Mouse (Mus musculus) kidney, adult 18-20 months (tissue): ENCODE data around the gene Celf6.

Experiments used
- DNase-seq: peaks from one replicate; pipeline ENCODE4 v3.0.0; 2021

Celf6 gene

DNA sequence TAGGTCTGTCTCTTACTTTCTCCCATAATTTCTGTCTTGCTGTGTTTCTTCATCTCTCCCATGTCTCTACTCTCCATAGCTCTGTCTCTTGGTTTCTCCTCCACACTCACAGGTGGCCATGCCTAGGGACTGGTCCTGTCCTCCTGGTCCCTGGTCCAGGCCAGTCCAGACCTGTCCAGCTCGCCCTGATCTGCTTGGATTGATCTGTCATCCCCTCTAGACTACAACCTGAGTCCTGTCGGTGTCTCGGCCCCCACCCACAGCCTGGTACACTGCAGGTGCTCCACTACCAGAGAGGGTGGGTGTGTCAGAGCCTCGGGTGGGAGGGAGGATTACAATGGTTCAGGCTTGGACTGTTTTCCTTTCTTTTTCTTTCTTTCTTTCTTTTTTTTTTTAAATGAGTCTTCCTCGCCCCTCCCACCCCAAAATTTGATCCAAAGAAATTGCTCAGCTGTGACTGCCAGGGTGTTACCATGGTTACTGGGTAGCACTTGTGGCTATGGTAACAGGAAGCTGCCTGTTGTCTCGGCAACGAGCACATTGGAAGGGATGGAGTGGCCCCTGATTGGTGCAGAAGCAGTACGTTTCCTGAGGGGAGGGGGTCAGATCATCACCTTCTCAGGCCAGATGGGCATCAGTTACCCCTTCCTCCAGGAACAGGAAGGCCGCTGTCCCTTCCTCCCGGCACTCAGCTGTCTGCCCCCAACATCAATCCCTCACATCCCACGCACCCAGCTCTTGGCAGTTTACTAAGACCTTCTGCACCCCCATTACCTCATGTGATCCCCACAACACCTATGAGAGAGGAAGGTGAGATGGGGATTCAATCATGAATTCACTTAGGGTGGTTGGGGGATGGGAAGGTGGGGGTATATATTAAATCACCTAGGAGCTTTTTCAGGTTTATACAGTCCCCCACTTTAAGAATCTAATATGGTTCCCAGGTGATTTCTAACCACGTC is 11.3 kb downstream of the Celf6 start:
- DNase-seq, result no peak

GRCm38 (mm10) chr9:59589703-59590439 is 12.2 kb downstream of the Celf6 start:
- DNase-seq, result no peak

DNA sequence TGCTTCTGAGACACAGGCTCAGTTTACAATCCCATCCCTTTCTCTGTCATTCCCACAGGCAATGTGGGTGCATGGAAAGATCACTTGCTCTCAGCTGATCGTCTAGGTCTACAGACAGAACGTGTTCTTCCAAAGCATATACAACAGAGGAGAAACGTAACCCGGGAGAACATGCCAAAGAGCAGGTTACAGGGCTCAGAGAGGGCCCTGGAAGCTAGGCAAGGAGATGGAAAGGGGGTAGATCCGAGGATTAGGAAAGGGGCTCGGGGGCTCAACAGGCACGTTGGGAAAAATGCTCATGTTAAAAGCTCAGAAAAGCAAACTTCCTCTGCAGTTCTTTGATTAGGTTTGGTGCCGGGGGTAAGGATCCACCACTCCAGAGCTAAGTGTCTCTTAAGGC is 23.9 kb downstream of the Celf6 start:
- DNase-seq, result no peak

DNA sequence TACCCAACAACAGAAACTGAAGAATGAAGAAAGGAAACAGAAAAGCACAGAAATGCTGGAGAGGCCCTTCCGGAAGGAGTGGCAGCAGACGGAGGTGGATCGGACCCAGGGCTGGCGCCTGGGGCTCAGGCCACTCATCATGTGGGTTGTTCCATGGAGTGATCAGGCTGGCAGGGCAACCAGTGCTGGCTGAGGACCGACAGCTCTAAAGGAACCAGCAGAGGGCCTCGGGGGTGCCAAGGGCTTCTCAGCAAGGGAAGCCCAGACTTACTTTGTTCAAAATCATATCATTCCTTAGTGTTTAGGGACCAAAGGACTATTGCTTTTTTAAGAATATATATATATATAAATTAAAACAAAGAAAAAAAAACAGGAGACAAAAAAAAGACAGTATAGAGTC is 28.2 kb downstream of the Celf6 start:
- DNase-seq, result no peak

DNA sequence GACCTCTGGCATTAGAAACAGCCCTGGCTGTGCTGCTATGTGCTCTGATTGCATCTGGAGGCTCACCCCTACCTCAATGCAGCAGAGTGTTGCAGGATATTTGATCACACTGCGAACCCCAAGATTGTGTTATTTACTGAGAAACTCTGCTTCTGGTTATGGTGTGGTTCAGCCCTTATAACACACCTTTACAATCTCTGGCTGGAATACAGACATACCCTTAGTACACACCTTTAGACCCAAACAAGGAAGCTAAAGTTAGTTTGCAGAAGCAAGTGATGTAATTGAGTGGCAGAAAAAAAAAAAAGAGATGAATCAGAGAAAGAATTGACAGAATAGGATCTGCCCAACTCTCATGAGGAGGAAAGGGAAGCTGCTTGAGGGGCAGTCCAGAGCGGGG is 33.2 kb downstream of the Celf6 start:
- no peak for DNase-seq

GRCm38 (mm10) chr9:59615797-59616196 is 38.1 kb downstream of the Celf6 start:
- no peak for DNase-seq

DNA sequence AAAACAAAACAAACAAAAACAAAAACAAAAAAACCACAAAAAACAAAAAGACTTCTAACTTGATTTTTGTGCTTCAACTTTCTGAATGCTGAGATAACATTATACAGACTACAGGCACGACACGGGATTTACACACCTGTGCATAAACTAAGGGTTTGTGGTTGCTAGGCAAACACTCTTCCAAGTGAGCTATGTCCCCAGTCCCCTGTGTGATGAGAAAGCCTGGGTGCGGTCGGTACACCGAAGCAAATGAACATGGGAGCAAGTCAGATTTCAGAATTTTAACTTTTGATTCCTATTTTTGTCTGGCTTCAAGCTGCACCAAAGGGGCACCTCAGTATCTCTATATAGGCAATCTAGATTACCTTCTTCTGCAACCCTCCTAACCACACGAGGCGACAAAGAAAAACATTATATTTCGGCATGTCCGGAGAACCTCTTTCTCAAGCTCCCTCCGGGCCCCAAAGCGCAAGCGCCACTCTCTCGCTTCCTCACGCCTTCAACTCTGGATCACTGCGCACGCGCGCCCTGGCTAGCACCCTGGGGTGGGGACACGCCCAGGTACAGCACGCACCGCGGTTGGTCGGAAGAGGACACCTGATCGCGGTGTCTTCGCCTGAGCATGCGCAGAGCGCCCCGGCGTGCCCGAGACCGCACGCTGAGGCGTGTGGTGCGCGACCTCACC is 39.0 kb downstream of the Celf6 start, which contains the start of gene Parp6:
Parp6 (plus strand) TSS at position 663 of the 685 bp plus-strand sequence.
- peak; percentile 99 for DNase-seq

- no peak for DNase-seq
Measured at GRCm38 (mm10) chr9:59617307-59617973, 39.7 kb downstream of the Celf6 start.

DNA sequence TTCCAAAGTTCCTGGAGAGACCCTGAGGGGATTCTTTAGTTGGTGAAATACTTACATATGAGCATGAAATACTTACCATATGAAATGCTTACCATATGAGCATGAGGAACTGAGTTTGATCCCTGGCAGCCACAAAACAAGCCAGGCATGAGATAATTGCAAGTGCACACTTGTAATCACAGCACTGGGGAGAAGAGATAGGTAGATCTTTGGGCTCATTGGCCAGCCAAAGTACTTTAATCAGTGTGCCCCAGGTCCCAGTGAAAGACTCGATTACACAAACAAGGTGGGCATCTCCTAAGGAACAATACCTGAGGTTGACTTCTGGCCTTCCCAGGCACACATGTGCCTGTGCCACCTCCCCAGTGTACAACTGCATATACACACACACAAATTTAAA is 60.7 kb downstream of the Celf6 start:
- no peak for DNase-seq

- DNase-seq, result no peak
Measured at GRCm38 (mm10) chr9:59639936-59640335, 62.2 kb downstream of the Celf6 start.

DNA sequence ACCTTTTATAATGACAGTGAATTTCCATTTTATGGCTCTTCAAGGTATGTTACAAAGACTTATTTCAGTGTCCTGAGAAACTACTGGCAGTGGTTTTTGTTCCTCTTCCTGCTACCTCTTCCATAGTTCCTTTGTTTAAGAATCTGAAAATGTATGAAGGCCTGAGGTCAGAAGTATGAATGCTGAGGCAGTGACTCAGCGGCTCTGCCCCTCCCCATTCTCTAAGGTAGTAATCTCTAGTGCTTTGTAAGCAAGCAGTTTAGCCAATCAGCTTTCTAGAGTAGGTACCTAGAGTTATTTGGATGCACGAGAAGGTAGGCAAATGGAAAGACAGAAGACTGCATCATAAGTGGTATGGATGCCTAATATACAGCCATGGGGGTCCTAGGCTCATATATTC is 63.6 kb downstream of the Celf6 start:
- DNase-seq, result no peak

DNA sequence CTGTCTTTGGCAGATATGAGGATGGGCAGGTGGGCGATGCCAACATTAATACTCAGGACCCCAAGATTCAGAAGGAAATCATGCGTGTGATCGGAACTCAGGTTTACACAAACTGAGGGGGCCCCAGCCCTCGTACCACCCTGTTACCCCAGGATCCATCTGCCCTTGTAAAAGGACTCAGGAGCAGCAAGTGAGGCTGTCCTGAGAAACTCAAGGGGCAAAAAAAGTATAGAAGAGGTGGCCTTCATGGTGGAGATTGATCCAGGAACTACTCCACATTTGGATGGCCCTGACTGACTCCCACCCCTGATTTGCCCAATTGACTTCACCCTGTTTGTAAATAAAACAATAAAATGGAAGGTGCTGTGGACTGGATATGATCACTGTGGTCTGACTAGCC is 72.2 kb downstream of the Celf6 start:
- no peak for DNase-seq

DNA sequence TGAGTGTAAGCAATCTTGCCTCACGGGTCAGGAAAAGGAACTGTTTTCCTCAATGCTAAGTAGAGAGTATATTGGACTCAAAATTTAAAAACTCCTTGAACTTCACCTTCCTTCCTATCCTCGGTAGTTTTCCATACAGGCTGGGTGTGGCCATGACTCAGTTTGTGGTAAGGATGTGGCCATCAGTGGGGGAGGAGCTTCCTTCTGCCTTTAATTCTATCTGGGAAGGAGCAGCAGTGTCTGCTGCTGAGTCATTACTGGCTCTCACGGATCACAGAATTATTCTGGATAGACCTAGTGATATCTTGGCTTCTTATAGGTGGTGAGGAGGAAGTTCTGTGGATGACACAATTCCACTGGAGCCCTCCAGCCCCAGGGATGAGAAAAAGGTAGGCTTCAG is 75.7 kb downstream of the Celf6 start:
- no peak for DNase-seq

- no peak for DNase-seq
Measured at GRCm38 (mm10) chr9:59654450-59654983, 76.8 kb downstream of the Celf6 start.

GRCm38 (mm10) chr9:59655958-59656634 is 78.4 kb downstream of the Celf6 start, which contains the start of gene Pkm:
Gene Pkm, plus strand, starts transcription at chr9:59656368.
- peak; percentile 94 for DNase-seq
